Mouse (Mus musculus) heart, postnatal 4 days (tissue): ENCODE data around the gene Syt2. TPM values are rescaled to one million over a fixed set of nuclear protein-coding genes. Genes with fewer than 3 reads are reported as not detected.
A peak's percentile ranks its signal among the peaks of the same experiment; 100 is the strongest.

Experiments used
- DNase-seq: peaks from one replicate; pipeline ENCODE4 v3.0.0; 2021
- total RNA-seq, 2 experiments: library from RNA; stranded (reverse); gene quantifications; 2 replicates each; pipeline ENCODE4 v1.2.3; 2021

Gene Syt2
- total RNA-seq, 2 experiments from 2014 or later, result 0.05 TPM; not detected in 1

- no peak for DNase-seq
These were observed 4.9 kb downstream of the Syt2 start for GRCm38 (mm10) chr1:134651268-134651850.

DNA sequence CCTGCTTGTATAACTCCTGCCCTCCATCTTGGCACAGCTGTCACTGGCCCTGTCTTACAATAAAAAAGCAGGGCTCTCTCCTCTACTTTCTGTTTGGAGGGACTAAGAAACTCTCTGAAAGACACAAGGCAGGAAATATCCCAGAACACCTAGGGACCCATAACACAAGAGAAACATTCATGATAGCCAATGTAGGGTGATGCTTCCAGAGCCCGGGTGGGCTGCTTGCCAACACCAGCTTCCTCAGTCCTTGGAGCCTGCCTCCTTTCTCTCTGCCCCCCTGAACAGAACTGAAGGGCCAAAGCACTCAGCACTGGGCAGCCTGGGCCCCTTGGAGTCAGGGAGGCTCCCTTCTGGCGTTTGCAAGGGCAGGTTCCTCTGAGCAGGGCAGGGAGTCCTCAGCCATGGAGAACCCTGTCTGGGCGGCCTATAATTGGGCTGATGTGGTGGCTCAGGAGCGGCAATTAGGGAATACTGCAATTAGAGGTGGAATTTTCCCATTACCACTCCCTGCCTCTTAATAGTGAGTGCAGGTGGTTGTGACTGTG is 5.4 kb downstream of the Syt2 start:
- peak; percentile 19 for DNase-seq

DNA sequence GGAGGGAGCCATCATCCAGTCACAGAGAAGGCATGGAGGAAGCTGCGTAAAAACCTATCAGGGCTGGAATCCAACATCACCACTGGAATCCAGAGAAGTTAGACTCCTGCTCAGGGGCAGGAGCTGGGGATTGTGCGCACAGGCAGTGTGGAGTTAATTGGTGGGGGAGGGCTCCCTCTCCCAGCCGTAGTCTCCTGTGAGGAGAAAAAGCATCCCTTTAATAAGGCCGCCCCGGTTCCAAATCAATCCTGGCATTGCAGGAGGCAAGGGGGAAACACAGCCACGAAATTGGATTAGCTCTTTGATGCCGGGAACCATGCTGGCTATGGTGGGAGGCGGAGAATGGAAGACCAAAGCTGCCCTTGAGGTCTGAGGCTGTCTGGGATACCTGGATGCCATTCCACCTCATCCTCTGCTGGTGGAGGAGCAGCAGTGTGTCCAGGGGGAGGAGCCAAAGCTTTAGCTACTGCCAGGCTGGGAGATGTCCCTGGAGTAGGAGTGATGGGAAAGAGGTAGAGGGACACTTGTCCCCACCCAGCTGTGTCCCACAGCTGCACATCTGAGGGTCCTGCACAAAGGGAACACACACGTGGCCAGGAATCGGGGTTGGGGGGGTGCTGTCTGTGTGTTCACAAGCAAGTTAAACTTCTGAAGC is 7.3 kb downstream of the Syt2 start:
- DNase-seq, result no peak

DNA sequence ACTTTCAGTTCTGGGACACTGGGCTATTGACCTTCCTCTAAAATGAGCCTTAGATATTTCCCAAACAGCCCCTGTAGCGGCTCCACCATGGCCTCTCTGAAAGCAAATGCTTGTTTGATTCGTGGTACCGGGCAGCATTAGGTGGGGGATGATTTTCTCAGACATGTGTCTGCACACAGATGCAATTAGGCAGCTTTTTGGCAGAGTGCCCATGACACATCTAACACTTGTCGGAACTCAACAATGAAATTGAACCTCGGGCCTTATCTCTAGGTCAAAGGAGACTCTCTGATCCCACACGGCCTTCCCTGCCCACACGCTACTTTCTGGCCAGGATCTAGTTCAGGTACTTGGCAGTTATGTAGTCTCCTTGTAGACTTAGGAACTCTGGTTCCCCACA is 12.4 kb downstream of the Syt2 start:
- no peak for DNase-seq

- no peak for DNase-seq
These were observed 13.7 kb downstream of the Syt2 start for GRCm38 (mm10) chr1:134660163-134660562.

GRCm38 (mm10) chr1:134671234-134672070 is 25.0 kb downstream of the Syt2 start:
- DNase-seq, result no peak

GRCm38 (mm10) chr1:134674312-134674711 is 27.8 kb downstream of the Syt2 start:
- DNase-seq, result no peak

DNA sequence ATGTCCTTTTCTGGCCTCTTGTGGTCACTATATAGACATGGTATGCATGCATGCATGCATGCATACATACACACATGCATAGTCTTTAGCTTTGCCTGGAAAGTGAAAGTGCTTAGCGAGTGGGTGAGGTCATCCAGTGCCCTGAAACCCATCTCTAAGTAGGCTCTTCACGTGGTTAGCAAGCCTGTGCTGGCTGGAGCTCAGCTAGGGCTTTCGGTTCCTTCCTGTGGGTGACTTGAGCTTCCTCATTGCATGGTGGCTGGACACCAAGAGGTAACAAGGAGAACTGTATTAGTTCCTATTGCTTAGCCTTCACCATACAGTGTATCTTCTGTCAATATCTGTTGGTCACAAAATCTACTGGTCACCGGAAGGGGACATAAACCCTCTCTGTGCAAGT is 33.0 kb downstream of the Syt2 start:
- DNase-seq, result no peak

GRCm38 (mm10) chr1:134680617-134681016 is 34.1 kb downstream of the Syt2 start:
- DNase-seq, result no peak

DNA sequence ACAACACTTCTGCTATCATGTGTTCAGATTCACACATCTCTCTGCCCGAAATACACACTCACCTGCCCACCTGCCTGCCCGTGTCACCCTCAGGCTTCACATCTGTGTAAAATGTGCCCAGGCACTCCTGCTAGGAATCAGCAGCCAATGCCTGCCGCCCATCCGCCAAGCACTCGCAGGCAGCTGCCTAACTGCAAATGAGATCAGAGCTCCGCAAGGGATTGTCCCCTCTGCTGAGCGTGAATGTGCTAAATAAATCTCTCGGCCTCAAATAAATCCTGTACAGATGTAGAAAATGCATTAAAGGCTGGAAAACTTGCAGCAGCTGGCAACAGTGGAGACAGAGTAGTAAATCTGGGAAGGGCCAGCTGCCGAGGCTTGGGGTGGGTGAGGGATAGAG is 36.0 kb downstream of the Syt2 start:
- no peak for DNase-seq

GRCm38 (mm10) chr1:134686834-134687421 is 40.5 kb downstream of the Syt2 start:
- no peak for DNase-seq

DNA sequence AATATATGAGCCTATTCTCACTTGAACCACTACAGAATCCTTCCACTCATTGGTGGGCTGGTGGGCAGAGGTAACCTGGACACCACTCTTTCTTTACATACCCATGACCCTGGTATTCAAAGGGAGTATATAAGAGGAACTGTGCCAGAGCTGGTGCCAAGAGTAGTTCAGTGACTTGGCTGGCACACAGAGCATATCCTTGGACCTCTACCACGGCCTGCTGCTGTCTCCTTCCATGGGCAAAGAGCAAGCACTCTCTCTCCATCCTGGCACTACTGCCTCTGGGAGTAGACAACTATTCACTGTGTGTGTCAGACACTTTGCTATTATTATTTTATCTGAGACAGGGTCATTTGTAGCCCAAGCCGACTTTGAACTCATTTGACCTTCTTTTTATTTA is 49.8 kb downstream of the Syt2 start:
- no peak for DNase-seq

DNA sequence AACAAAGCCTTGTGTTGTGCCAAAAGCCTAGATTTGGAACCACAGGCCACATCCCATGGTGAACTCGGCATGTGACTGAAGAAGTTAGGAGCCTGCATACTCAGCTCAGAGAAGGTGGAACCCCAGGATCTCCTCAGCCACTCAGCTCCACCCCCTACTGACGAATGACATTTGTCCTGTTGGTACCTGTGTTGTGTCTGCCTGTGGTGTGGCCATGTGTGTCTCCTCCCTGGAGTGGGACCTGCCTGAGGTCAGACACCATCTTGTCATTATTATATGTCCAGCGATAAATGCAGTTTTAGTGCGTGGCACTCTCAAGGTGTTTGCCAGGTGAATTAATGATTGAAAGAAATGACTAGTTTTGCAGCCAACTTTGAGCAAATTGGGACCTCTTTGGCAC is 50.6 kb downstream of the Syt2 start:
- DNase-seq, result no peak

DNA sequence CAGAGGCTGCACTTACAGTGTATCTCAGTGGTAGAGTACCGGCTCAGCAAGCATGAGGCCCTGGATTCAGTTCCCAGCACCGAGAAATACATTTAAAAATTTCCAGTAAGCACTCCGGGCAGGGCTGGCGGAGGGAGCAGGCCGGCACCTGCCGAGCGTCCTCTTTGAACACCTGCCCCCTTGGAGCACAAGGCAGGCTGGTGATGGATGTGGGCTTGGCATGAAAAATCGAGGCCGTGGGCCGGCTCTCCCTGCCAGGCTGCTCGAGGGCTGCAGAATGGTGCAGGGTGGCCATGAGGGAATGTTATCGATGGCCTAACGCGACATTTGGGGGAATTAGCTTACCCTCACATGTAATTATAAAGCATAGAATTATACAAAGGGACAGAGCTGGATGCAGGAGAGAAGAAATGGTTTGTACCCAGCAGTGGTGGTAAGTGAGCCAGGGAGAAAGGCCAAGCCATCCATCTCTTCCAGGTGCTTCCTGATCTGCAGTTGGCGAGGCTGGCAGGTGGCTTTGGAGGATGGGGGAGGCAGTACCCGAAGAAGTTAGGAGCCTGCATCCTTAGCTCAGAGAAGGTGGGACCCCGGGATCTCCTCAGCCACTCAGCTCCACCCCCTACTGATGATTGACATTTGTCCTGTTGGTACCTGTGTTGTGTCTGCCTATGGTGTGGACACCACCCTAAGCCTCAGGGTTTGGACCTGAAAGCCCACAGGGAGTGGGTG is 51.2 kb downstream of the Syt2 start:
- no peak for DNase-seq

DNA sequence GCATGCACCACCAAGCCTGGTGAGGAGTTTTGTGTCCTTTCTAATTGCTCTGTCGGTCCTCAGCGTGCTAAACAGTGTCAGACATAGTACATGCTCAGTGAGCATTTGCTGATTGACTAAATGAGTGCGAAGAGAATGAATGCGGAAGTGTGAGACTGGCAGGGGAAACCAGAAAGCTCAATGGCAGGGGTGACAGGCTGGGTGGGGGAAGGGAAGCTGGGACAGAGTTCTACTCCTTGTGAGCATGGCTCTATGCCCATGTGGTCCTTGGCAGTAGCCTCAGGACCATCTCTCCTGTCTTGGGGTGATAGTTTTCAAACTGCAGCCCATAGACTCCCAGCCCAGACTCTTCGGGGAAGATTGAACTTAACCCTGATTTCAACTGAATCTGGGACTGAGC is 52.0 kb downstream of the Syt2 start:
- no peak for DNase-seq

- no peak for DNase-seq
These were observed 52.9 kb downstream of the Syt2 start for GRCm38 (mm10) chr1:134699390-134699789.

GRCm38 (mm10) chr1:134700151-134700550 is 53.7 kb downstream of the Syt2 start:
- DNase-seq, result no peak

- no peak for DNase-seq
These were observed 54.2 kb downstream of the Syt2 start for GRCm38 (mm10) chr1:134700634-134701033.

GRCm38 (mm10) chr1:134701191-134701590 is 54.7 kb downstream of the Syt2 start:
- no peak for DNase-seq

GRCm38 (mm10) chr1:134703232-134703631 is 56.8 kb downstream of the Syt2 start:
- DNase-seq, result no peak

DNA sequence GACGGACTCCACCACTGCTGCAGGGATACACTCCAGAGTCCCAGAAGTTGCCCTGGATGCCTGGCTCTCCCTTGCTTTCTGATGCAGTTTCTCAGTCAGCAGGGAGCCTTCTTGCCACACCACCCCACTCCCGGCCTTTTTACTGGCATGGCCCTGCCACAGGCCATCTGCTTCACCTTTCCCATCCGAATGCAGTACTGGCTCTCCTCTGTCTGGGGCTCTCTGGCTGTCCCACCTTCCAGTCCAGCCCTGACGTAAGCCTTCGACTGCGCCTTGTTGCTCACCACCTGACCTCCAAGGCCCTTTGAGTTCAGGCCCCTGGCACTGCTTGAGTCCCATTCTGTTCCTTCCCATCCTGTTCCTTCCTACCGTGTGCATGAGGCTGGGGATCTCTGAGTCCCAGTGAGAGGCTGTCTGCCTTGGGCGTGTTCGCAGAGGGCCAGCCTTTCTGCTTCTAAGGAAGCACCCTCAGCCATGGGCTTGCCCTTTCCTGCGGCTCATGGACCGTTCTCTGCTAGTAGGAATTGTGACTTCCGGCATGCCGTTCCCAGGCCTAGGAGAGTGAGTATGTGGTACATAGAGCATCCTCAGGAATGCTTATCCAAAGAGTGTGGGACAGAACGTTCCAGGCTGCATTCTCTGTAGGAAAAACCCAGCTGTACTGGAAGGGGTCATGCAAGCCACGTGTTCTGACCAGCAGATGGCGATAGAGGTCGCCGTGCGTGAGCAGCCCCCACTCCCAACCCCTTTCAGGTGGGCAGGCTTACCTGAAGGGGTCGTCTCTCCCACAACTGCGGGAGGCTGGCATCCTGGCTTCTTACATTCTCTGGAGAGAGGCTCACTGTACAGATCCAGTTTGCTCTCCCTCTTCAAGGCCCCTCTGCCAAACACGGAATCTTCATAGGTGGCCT is 58.2 kb downstream of the Syt2 start:
- DNase-seq, result peak; percentile 58
